Mouse (Mus musculus) fat pad, adult 2 months (tissue): Measurements from ENCODE around the gene Krt72.

Experiments used
- DNase-seq: peaks from one replicate; pipeline ENCODE4 v3.0.0-alpha.2; 2011; ENCODE audit warnings: low read depth, low spot score; ENCODE audit errors: extremely low read depth

Krt72 gene

GRCm38 (mm10) chr15:101786360-101786759 is at the start of gene Krt72:
Krt72 (minus strand) TSS chr15:101786460.
- no peak for DNase-seq

GRCm38 (mm10) chr15:101834784-101835328 is 48.6 kb upstream of the Krt72 start:
- DNase-seq, result no peak

- no peak for DNase-seq
Measured at GRCm38 (mm10) chr15:101833131-101833530, 46.9 kb upstream of the Krt72 start.

GRCm38 (mm10) chr15:101829441-101829840 is 43.2 kb upstream of the Krt72 start:
- DNase-seq, result no peak

- DNase-seq, result no peak
Measured at GRCm38 (mm10) chr15:101821786-101822185, 35.5 kb upstream of the Krt72 start.

GRCm38 (mm10) chr15:101817875-101818274 is 31.6 kb upstream of the Krt72 start, which contains the start of gene Krt2:
Krt2 (minus strand) TSS chr15:101818169.
- DNase-seq, result no peak

- no peak for DNase-seq
Measured at GRCm38 (mm10) chr15:101803052-101803822, 17.0 kb upstream of the Krt72 start.

GRCm38 (mm10) chr15:101802296-101802835 is 16.1 kb upstream of the Krt72 start, which contains the start of gene Krt73:
Krt73 (minus strand) TSS chr15:101802346.
- DNase-seq, result no peak

GRCm38 (mm10) chr15:101790867-101791266 is 4.6 kb upstream of the Krt72 start:
- no peak for DNase-seq

- no peak for DNase-seq
Measured at GRCm38 (mm10) chr15:101773420-101773819, 12.8 kb downstream of the Krt72 start.

- DNase-seq, result peak; percentile 36
Measured at GRCm38 (mm10) chr15:101772711-101773081, 13.6 kb downstream of the Krt72 start.

GRCm38 (mm10) chr15:101772080-101772710 is 14.1 kb downstream of the Krt72 start:
- DNase-seq, result peak; percentile 18

- DNase-seq, result no peak
Measured at GRCm38 (mm10) chr15:101770226-101770625, 16.0 kb downstream of the Krt72 start.

- DNase-seq, result no peak
Measured at GRCm38 (mm10) chr15:101742711-101743110, 43.5 kb downstream of the Krt72 start, which contains the start of gene Krt71. Krt71 (minus strand) TSS chr15:101743109.

GRCm38 (mm10) chr15:101737786-101738185 is 48.5 kb downstream of the Krt72 start:
- no peak for DNase-seq

GRCm38 (mm10) chr15:101730653-101731052 is 55.6 kb downstream of the Krt72 start:
- DNase-seq, result no peak
